Mouse (Mus musculus): ENCODE results near the gene Htatip2.

DNA sequence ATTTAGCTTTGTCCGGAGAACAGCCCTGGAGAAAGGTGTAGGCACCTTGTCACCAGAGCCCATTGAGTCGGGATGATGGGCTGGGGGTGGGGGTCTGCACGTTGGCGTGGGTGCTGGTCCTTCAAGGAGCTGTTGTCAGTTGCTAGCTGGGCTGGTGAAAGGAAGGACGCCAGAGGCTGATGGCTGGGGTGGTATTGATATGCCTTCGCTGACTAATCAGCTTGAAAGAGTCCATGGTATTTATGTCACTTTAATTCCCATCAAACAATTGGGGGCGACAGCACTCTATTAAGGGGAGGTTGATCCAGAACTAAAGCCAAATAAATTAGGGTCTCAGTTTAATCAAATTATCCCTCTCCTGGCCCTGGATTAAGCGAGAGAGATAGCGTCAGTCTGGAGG lies 9.6 kb downstream of the Htatip2 start:
- TF ChIP-seq CTCF (IDR thresholded peaks at IDR 0.05; ENCODE audit: borderline replicate concordance, control insufficient read depth, extremely low read depth, insufficient read depth, low read length, poor library complexity) = no peak
- TF ChIP-seq POLR2A (IDR thresholded peaks at IDR 0.05; ENCODE audit: control insufficient read depth, extremely low read depth, insufficient read depth, low read length, poor library complexity) = no peak
